Mouse (Mus musculus) MEL (cell line): Measurements from ENCODE around the gene Rufy4. TPM values are rescaled to one million over a fixed set of nuclear protein-coding genes. Genes with fewer than 3 reads are reported as not detected.

Experiments
- DNase-seq: peaks from one replicate; pipeline ENCODE4 v3.0.0; 2011; ENCODE audit warnings: low read depth, low spot score
- H3K27ac ChIP-seq: 2 replicates; pipeline ENCODE4 v1.5.1; 2012; ENCODE audit warnings: low read depth, mild to moderate bottlenecking, control low read depth, low read length, moderate library complexity; ENCODE audit not compliant: control insufficient read depth
- H3K27me3 ChIP-seq, 2 experiments: fragments of 150-350 bp in 1 of 2; sonication (generic) in 1 of 2; 2 replicates each; pipeline ENCODE4 v1.6.1; 2012; ENCODE audit warnings: low read length in 2 of 2, mild to moderate bottlenecking in 2 of 2, improper control_type of control experiment in 1 of 2, moderate library complexity in 1 of 2; ENCODE audit not compliant: insufficient read depth in 2 of 2, control insufficient read depth in 1 of 2
- H3K36me3 ChIP-seq, 2 experiments: 2 replicates each; pipeline ENCODE4 v1.6.1; 2012 to 2014; ENCODE audit warnings: low read length in 2 of 2, improper control_type of control experiment in 1 of 2, inconsistent platforms in 1 of 2, mild to moderate bottlenecking in 1 of 2; ENCODE audit not compliant: insufficient read depth in 2 of 2, control insufficient read depth in 1 of 2
- H3K4me1 ChIP-seq, 2 experiments: fragments of 150-350 bp in 1 of 2; sonication (generic) in 1 of 2; 2 replicates each; pipeline ENCODE4 v1.6.1; 2012; ENCODE audit warnings: low read length in 2 of 2, improper control_type of control experiment in 1 of 2, mild to moderate bottlenecking in 1 of 2; ENCODE audit not compliant: insufficient read depth in 2 of 2, control insufficient read depth in 1 of 2
- H3K4me3 ChIP-seq, 2 experiments: fragments of 150-350 bp in 1 of 2; sonication (generic) in 1 of 2; 2 replicates each; pipeline ENCODE4 v1.5.1; 2012; ENCODE audit warnings: low read depth in 2 of 2, low read length in 2 of 2, mild to moderate bottlenecking in 2 of 2, moderate library complexity in 2 of 2, control low read depth in 1 of 2, improper control_type of control experiment in 1 of 2; ENCODE audit not compliant: control insufficient read depth in 1 of 2, insufficient read depth in 1 of 2
- H3K79me2 ChIP-seq: 2 replicates; pipeline ENCODE4 v1.6.1; 2012; ENCODE audit warnings: mild to moderate bottlenecking, low read length, moderate library complexity; ENCODE audit not compliant: control insufficient read depth, poor library complexity, insufficient read depth
- H3K9ac ChIP-seq: 2 replicates; pipeline ENCODE4 v1.6.1; 2012; ENCODE audit warnings: low read depth, mild to moderate bottlenecking, control low read depth, low read length, moderate library complexity; ENCODE audit not compliant: control insufficient read depth, poor library complexity, severe bottlenecking
- H3K9me3 ChIP-seq: fragments of 150-350 bp; sonication (generic); replicated peaks from 2 replicates; pipeline ENCODE4 v1.6.1; 2012; ENCODE audit warnings: mild to moderate bottlenecking, low read length, improper control_type of control experiment, moderate library complexity; ENCODE audit not compliant: insufficient read depth
- CHD1 ChIP-seq: IDR thresholded peaks from 2 replicates; pipeline ENCODE4 v1.6.1; 2012; ENCODE audit warnings: low read depth, mild to moderate bottlenecking, inconsistent platforms, low read length, improper control_type of control experiment
- CHD2 ChIP-seq: IDR thresholded peaks from 2 replicates; pipeline ENCODE4 v1.6.1; 2011; ENCODE audit warnings: low read length, improper control_type of control experiment
- CTCF ChIP-seq, 3 experiments: IDR thresholded peaks in 2 of 3; conservative IDR thresholded peaks in 1 of 3; 2 replicates each; pipeline ENCODE4 v1.5.1; 2011 to 2012; ENCODE audit warnings: low read length in 3 of 3, low read depth in 2 of 3, mild to moderate bottlenecking in 2 of 3, improper control_type of control experiment in 1 of 3, inconsistent platforms in 1 of 3, mixed read lengths in 1 of 3, moderate library complexity in 1 of 3; ENCODE audit not compliant: control insufficient read depth in 1 of 3, insufficient read depth in 1 of 3, poor library complexity in 1 of 3, severe bottlenecking in 1 of 3
- ELF1 ChIP-seq: IDR thresholded peaks from 2 replicates; pipeline ENCODE4 v1.6.1; 2014; ENCODE audit warnings: low read depth, mild to moderate bottlenecking, inconsistent platforms, low read length, improper control_type of control experiment, moderate library complexity
- EP300 ChIP-seq, 2 experiments: IDR thresholded peaks; 2 replicates each; pipeline ENCODE4 v1.6.1; 2011; ENCODE audit warnings: improper control_type of control experiment in 2 of 2, low read length in 2 of 2, low read depth in 1 of 2, mild to moderate bottlenecking in 1 of 2
- GABPA ChIP-seq: IDR thresholded peaks from 2 replicates; pipeline ENCODE4 v1.6.1; 2012; ENCODE audit warnings: low read depth, mild to moderate bottlenecking, inconsistent platforms, low read length, improper control_type of control experiment, moderate library complexity
- KAT2A ChIP-seq: conservative IDR thresholded peaks from 2 replicates; pipeline ENCODE4 v1.6.1; 2012; ENCODE audit warnings: low read depth, low read length, improper control_type of control experiment, inconsistent platforms
- MEF2A ChIP-seq: IDR thresholded peaks from 2 replicates; pipeline ENCODE4 v1.6.1; 2014; ENCODE audit warnings: low read depth, mild to moderate bottlenecking, inconsistent platforms, low read length, improper control_type of control experiment; ENCODE audit not compliant: poor library complexity, insufficient replicate concordance, severe bottlenecking; ENCODE audit errors: extremely low read depth
- MXI1 ChIP-seq: IDR thresholded peaks from 2 replicates; pipeline ENCODE4 v1.6.1; 2011; ENCODE audit warnings: mild to moderate bottlenecking, low read depth, low read length, improper control_type of control experiment
- NELFE ChIP-seq: IDR thresholded peaks from 2 replicates; pipeline ENCODE4 v1.6.1; 2011; ENCODE audit warnings: low read depth, low read length, improper control_type of control experiment
- NRF1 ChIP-seq: IDR thresholded peaks from 2 replicates; pipeline ENCODE4 v1.6.1; 2014; ENCODE audit warnings: low read depth, mild to moderate bottlenecking, inconsistent platforms, low read length, improper control_type of control experiment, moderate library complexity; ENCODE audit not compliant: poor library complexity, insufficient read depth, severe bottlenecking
- POLR2AphosphoS2 ChIP-seq: IDR thresholded peaks from 2 replicates; pipeline ENCODE4 v1.6.1; 2011; ENCODE audit warnings: low read length, improper control_type of control experiment
- POLR2AphosphoS5 ChIP-seq: IDR thresholded peaks from 2 replicates; pipeline ENCODE4 v1.6.1; 2012; ENCODE audit warnings: low read depth, borderline replicate concordance, mild to moderate bottlenecking, inconsistent platforms, low read length, moderate library complexity, mixed read lengths
- RAD21 ChIP-seq: IDR thresholded peaks from 2 replicates; pipeline ENCODE4 v1.6.1; 2011; ENCODE audit warnings: mild to moderate bottlenecking, low read depth, low read length, improper control_type of control experiment
- RCOR1 ChIP-seq: IDR thresholded peaks from 2 replicates; pipeline ENCODE4 v1.6.1; 2012; ENCODE audit warnings: low read depth, mild to moderate bottlenecking, inconsistent platforms, low read length, improper control_type of control experiment
- SIN3A ChIP-seq: IDR thresholded peaks from 2 replicates; pipeline ENCODE4 v1.6.1; 2012; ENCODE audit warnings: low read length, improper control_type of control experiment, inconsistent platforms
- SMC3 ChIP-seq: IDR thresholded peaks from 2 replicates; pipeline ENCODE4 v1.6.1; 2011; ENCODE audit warnings: low read depth, low read length, improper control_type of control experiment
- TAL1 ChIP-seq: IDR thresholded peaks from 2 replicates; pipeline ENCODE4 v1.6.1; 2012; ENCODE audit warnings: mild to moderate bottlenecking, inconsistent platforms, low read length, moderate library complexity, mixed read lengths
- TCF12 ChIP-seq: IDR thresholded peaks from 2 replicates; pipeline ENCODE4 v1.6.1; 2014; ENCODE audit warnings: low read depth, mild to moderate bottlenecking, inconsistent platforms, low read length, improper control_type of control experiment, moderate library complexity
- UBTF ChIP-seq: IDR thresholded peaks from 2 replicates; pipeline ENCODE4 v1.6.1; 2012; ENCODE audit warnings: low read depth, mild to moderate bottlenecking, inconsistent platforms, low read length, improper control_type of control experiment, moderate library complexity, borderline replicate concordance; ENCODE audit not compliant: insufficient read depth
- ZC3H11A ChIP-seq: IDR thresholded peaks from 2 replicates; pipeline ENCODE4 v1.6.1; 2012; ENCODE audit warnings: low read depth, mild to moderate bottlenecking, inconsistent platforms, low read length, improper control_type of control experiment
- ZKSCAN1 ChIP-seq: IDR thresholded peaks from 2 replicates; pipeline ENCODE4 v1.6.1; 2012; ENCODE audit warnings: low read depth, mild to moderate bottlenecking, inconsistent platforms, low read length, improper control_type of control experiment, moderate library complexity
- ZMIZ1 ChIP-seq: IDR thresholded peaks from 2 replicates; pipeline ENCODE4 v1.6.1; 2012; ENCODE audit warnings: low read depth, mild to moderate bottlenecking, inconsistent platforms, low read length, improper control_type of control experiment, moderate library complexity
- ZNF384 ChIP-seq: IDR thresholded peaks from 2 replicates; pipeline ENCODE4 v1.6.1; 2012; ENCODE audit warnings: low read depth, mild to moderate bottlenecking, inconsistent platforms, low read length, improper control_type of control experiment
- polyA plus RNA-seq, 2 experiments: library from polyadenylated mRNA; stranded (reverse) in 1 of 2; unstranded in 1 of 2; fragments of >175 nt in 1 of 2; fragments of >200 nt in 1 of 2; gene quantifications; 2 replicates each; pipeline versions ENCODE4 v1.2.1 to v1.2.4; 2012; ENCODE audit warnings: low replicate concordance in 2 of 2, low read depth in 1 of 2; ENCODE audit not compliant: insufficient read length in 2 of 2, insufficient read depth in 1 of 2, missing spikeins in 1 of 2
- total RNA-seq: library from RNA; depleted of rRNA; stranded (reverse); fragments of 300-350 nt; gene quantifications from 2 replicates; pipeline ENCODE4 v1.2.3, GENCODE M21; 2012

Rufy4 gene
- total and polyA plus RNA-seq, 3 experiments = 0.04 to 0.10 TPM; not detected in 1

DNA sequence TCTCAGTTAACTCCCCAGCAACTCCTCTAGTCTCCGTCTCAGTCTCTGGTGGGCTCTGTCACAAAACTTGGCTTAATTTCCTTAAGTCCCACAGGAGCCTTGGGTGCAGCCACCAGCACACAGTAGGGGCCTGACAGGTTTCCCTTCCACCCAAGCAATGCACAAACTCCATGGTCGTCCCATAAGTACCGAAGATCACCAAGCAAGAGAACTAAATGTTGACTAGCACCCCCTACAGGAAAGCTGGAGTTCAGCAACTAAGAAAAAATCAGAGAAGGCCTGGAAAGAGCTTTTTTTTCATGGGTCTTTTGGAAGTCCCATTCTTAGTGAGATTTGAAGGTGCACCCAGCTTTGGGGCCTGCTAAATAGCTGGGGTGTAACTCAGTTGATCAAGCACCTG is 14.1 kb downstream of the Rufy4 start:
- no peaks in the 10 kb centered on the region for H3K9me3 ChIP-seq
- no peaks in the 10 kb centered on the region for H3K79me2 ChIP-seq
- no peaks in the 10 kb centered on the region for H3K27me3 ChIP-seq
- no peak overlapping the region for H3K9ac ChIP-seq
- H3K4me3 ChIP-seq = no peak overlapping the region
- no peak overlapping the region for H3K27ac ChIP-seq
- H3K4me1 ChIP-seq = peaks cover 0 to 12% of the 10 kb centered on the region in 2 experiments; a peak in 2 of 4 replicates
- DNase-seq = no peak
- TF ChIP-seq CHD2 (no peak), SMC3 (peak; percentile 3; the same call in 1 of the 2 replicates), MEF2A (no peak), POLR2AphosphoS5 (no peak), TCF12 (no peak), ZKSCAN1 (no peak), ZMIZ1 (no peak), GABPA (no peak), NRF1 (no peak), POLR2AphosphoS2 (no peak), ZC3H11A (no peak), ZNF384 (peak; percentile 47; the same call in 1 of the 2 replicates), UBTF (no peak), ELF1 (no peak), CHD1 (no peak), KAT2A (no peak), EP300 (IDR thresholded peaks at IDR 0.05; ENCODE audit: low read depth in 1 of 2, low read length in 2 of 2) (no peak), TAL1 (no peak), MXI1 (no peak), NELFE (no peak), RCOR1 (no peak), SIN3A (no peak), CTCF (IDR thresholded peaks at IDR 0.05 in 2 of 3, conservative IDR thresholded peaks at IDR 0.05 in 1 of 3; ENCODE audit: control insufficient read depth in 1 of 3, insufficient read depth in 1 of 3, low read depth in 2 of 3, low read length in 3 of 3, poor library complexity in 1 of 3, severe bottlenecking in 1 of 3) (peak in 2 of 3 experiments; percentile 25 to 51; a peak in 4 of 6 replicates), RAD21 (no peak; the same call in 1 of the 2 replicates)
- 0 out of 4 replicates have a peak, but pooled peaks cover 0 to 2% of the 10 kb centered on the region in 2 experiments for H3K36me3 ChIP-seq
